Mouse (Mus musculus) left cerebral cortex, postnatal 14 days (tissue): ENCODE measurements around the gene Cfd. TPM values are rescaled to one million over a fixed set of nuclear protein-coding genes. Genes with fewer than 3 reads are reported as not detected.

Experiments
- microRNA-seq, 2 experiments: library from miRNA; unstranded; fragments of <30 nt; microRNA quantifications; one replicate each; pipeline ENCODE4 v1.2.0; 2022
- total RNA-seq, 2 experiments: library from RNA; stranded (reverse); gene quantifications; 2 replicates each; pipeline ENCODE4 v1.2.3; 2021

Cfd gene
- total RNA-seq, 2 experiments from 2014 or later: not detected

Small RNA genes lying within 50 kb of the gene (microRNA-seq; reads per million reads assigned to microRNA genes)
- gene Mir6910: 0 reads per million in 2 experiments

Other genes with a start within 250 kb of the Cfd start
- under 1 TPM; 0.46 to 0.63 TPM for gene Odf3l2, start 245.1 kb upstream of the Cfd start, total RNA-seq
- under 1 TPM in 1 of 2 experiments, not detected in 1; 0.23 TPM for gene Madcam1, start 226.3 kb upstream of the Cfd start, total RNA-seq
- 10 to 100 TPM; 71.9 to 77.9 TPM for gene Tpgs1, start 221.5 kb upstream of the Cfd start, total RNA-seq
- gene Cdc34, start 208.7 kb upstream of the Cfd start, total RNA-seq: 10 to 100 TPM; 64.2 to 70.3 TPM
- 1 to 10 TPM in 1 of 2 experiments, under 1 TPM in 1; 0.81 to 1.6 TPM for gene Gzmm, start 201.8 kb upstream of the Cfd start, total RNA-seq
- 100 to 1,000 TPM; 785 to 820 TPM for gene Bsg, start 186.4 kb upstream of the Cfd start, total RNA-seq
- 10 to 100 TPM; 93.4 to 99.2 TPM for gene Hcn2, start 174.2 kb upstream of the Cfd start, total RNA-seq
- 10 to 100 TPM; 43.8 to 45.4 TPM for gene Polrmt, start 144.3 kb upstream of the Cfd start, total RNA-seq
- gene Fgf22, start 135.8 kb upstream of the Cfd start, total RNA-seq: 1 to 10 TPM; 1.4 to 2.1 TPM
- gene Rnf126, start 123.9 kb upstream of the Cfd start, total RNA-seq: 10 to 100 TPM; 95.4 to 97.1 TPM
- 1 to 10 TPM; 1.7 to 2.2 TPM for gene Fstl3, start 113.6 kb upstream of the Cfd start, total RNA-seq
- gene Prss57, start 99.9 kb upstream of the Cfd start, total RNA-seq: 1 to 10 TPM in 1 of 2 experiments, under 1 TPM in 1; 0.17 to 1.1 TPM
- 100 to 1,000 TPM; 398 to 410 TPM for gene Palm, start 97.3 kb upstream of the Cfd start, total RNA-seq
- under 1 TPM; 0.59 to 0.72 TPM for gene Misp, start 69.9 kb upstream of the Cfd start, total RNA-seq
- 10 to 100 TPM; 52.1 to 61.1 TPM for gene Ptbp1, start 36.4 kb upstream of the Cfd start, total RNA-seq
- gene Prtn3, start 16.4 kb upstream of the Cfd start, total RNA-seq: 1 to 10 TPM; 2.3 to 3.1 TPM
- 10 to 100 TPM; 68.3 to 71.2 TPM for gene Plppr3, start 16.2 kb upstream of the Cfd start, total RNA-seq
- not detected for gene Elane, start 4.6 kb upstream of the Cfd start, total RNA-seq
- gene Med16, start 18.1 kb downstream of the Cfd start, total RNA-seq: 10 to 100 TPM; 55.0 to 66.5 TPM
- gene Gm26602, start 20.0 kb downstream of the Cfd start, total RNA-seq: not detected
- 1 to 10 TPM; 5.7 to 7.6 TPM for gene Kiss1r, start 26.1 kb downstream of the Cfd start, total RNA-seq
- 100 to 1,000 TPM; 438 to 440 TPM for gene R3hdm4, start 30.4 kb downstream of the Cfd start, total RNA-seq
- 1 to 10 TPM; 5.4 to 7.0 TPM for gene Arid3a, start 36.2 kb downstream of the Cfd start, total RNA-seq
- 10 to 100 TPM; 45.3 to 46.5 TPM for gene Wdr18, start 69.3 kb downstream of the Cfd start, total RNA-seq
- gene Grin3b, start 79.9 kb downstream of the Cfd start, total RNA-seq: under 1 TPM; 0.21 to 0.40 TPM
- gene Tmem259, start 93.5 kb downstream of the Cfd start, total RNA-seq: 100 to 1,000 TPM; 140 to 152 TPM
- 10 to 100 TPM in 1 of 2 experiments, 1 to 10 TPM in 1; 9.5 to 11.9 TPM for gene Cnn2, start 97.7 kb downstream of the Cfd start, total RNA-seq
- gene Abca7, start 105.6 kb downstream of the Cfd start, total RNA-seq: 10 to 100 TPM; 10.9 TPM
- gene Arhgap45, start 125.8 kb downstream of the Cfd start, total RNA-seq: 1 to 10 TPM; 3.3 to 4.0 TPM
- 10 to 100 TPM; 66.9 to 68.9 TPM for gene Polr2e, start 148.9 kb downstream of the Cfd start, total RNA-seq
- 100 to 1,000 TPM; 462 to 482 TPM for gene Gpx4, start 156.3 kb downstream of the Cfd start, total RNA-seq
- gene Sbno2, start 214.7 kb downstream of the Cfd start, total RNA-seq: 10 to 100 TPM; 19.2 to 19.3 TPM
- 10 to 100 TPM; 86.2 to 90.8 TPM for gene Stk11, start 224.9 kb downstream of the Cfd start, total RNA-seq
- gene Atp5d, start 247.8 kb downstream of the Cfd start, total RNA-seq: 100 to 1,000 TPM; 403 to 424 TPM
- 100 to 1,000 TPM; 437 to 473 TPM for gene Cbarp, start 250.0 kb downstream of the Cfd start, total RNA-seq